Comparison of ENCODE assay signal across 8 mouse cellular contexts in genomic region chr3:108911548-108912413, GRCm38 (mm10). TPM values are rescaled to one million over a fixed set of nuclear protein-coding genes. Genes with fewer than 3 reads are reported as not detected.
A peak's percentile ranks its signal among the peaks of the same experiment; 100 is the strongest.
DNase-seq lines count a peak whose midpoint lies in the region; ATAC-seq lines count a peak whose summit lies in the region.

TSS of gene Prpf38b (minus strand) at chr3:108911727.

- peaks cover 7% of the 10 kb centered on the region; the same call in 1 of the 2 replicates for H3K4me1 ChIP-seq in heart, embryonic 10.5 days
- peaks cover 18% of the 10 kb centered on the region for H3K4me1 ChIP-seq in kidney, embryonic 15.5 days

- no peaks in the 10 kb centered on the region for H3K9me3 ChIP-seq in heart, embryonic 10.5 days
- H3K9me3 ChIP-seq in kidney, embryonic 15.5 days (replicated peaks): no peaks in the 10 kb centered on the region

- H3K36me3 ChIP-seq in heart, embryonic 10.5 days: peaks cover 17% of the 10 kb centered on the region
- peaks cover 15% of the 10 kb centered on the region for H3K36me3 ChIP-seq in kidney, embryonic 15.5 days

- peak within 1 kb of the TSS; percentile 93 for H3K4me3 ChIP-seq in heart, embryonic 10.5 days
- H3K4me3 ChIP-seq in kidney, embryonic 15.5 days (replicated peaks): peak within 1 kb of the TSS; percentile 82

- peak; percentile 96 for DNase-seq in B cell, adult 2 months
- DNase-seq in brain, adult 2 months (ENCODE audit: low read depth, low spot score): peak; percentile 99
- DNase-seq in heart, embryonic 10.5 days (ENCODE audit: low spot score): peak; percentile 99
- peak; percentile 95 for DNase-seq in liver
- DNase-seq in spleen, postnatal 4 days (ENCODE audit: low spot score in 2 of 2): peak; percentile 92 to 96

- WGBS in heart, embryonic 10.5 days: under 1% methylated on average over 53 of the region's 53 CpGs
- 1% methylated on average over 53 of the region's 53 CpGs for WGBS in kidney, embryonic 15.5 days

- ATAC-seq in erythroblast, adult 5-6 weeks (replicated peaks; ENCODE audit: low FRiP score, poor library complexity, severe bottlenecking): peak; percentile 98
- ATAC-seq in kidney, embryonic 15.5 days (replicated peaks; ENCODE audit: low FRiP score): peak; percentile 99
- ATAC-seq in monocyte, adult 5-6 weeks (replicated peaks; ENCODE audit: insufficient number of reproducible peaks, low FRiP score, low TSS enrichment, poor library complexity, severe bottlenecking): peak; percentile 92

- peak within 1 kb of the TSS; percentile 83 for H3K4me2 ChIP-seq in kidney, embryonic 15.5 days

- H3K27ac ChIP-seq in heart, embryonic 10.5 days: peak within 1 kb of the TSS; percentile 98
- H3K27ac ChIP-seq in kidney, embryonic 15.5 days: peak within 1 kb of the TSS; percentile 100

- no peaks in the 10 kb centered on the region for H3K27me3 ChIP-seq in heart, embryonic 10.5 days (ENCODE audit: insufficient read depth, poor library complexity, severe bottlenecking)
- H3K27me3 ChIP-seq in kidney, embryonic 15.5 days: no peaks in the 10 kb centered on the region

- peak within 1 kb of the TSS; percentile 86 for H3K9ac ChIP-seq in kidney, embryonic 15.5 days

RNA-seq across cellular contexts. Expression of gene Prpf38b, which starts in this region (rescaled TPM):
- total RNA-seq in erythroblast, adult 5-6 weeks (2015; ENCODE audit: low replicate concordance): 51.4 and 52.3 TPM in 2 replicates
- total RNA-seq in erythroblast, adult 5-6 weeks (2017; ENCODE audit: low replicate concordance): 128 and 134 TPM in 2 replicates
- polyA plus RNA-seq in heart, embryonic 10.5 days (2016; fragmentation: Nextera tagmentation; extraction: Ambion mirVana): 56.4 and 64.3 TPM in 2 replicates
- polyA plus RNA-seq in kidney, embryonic 15.5 days (2015; fragmentation: Nextera tagmentation; extraction: Ambion mirVana): 71.7 and 74.7 TPM in 2 replicates
- 327 to 440 TPM (median 383 TPM) in 3 replicates for total RNA-seq in monocyte, adult 5-6 weeks (2017)

Comparison
In these comparisons a context has a peak if more than half of its experiments do, and no peak if none do; other contexts are left out.
1. Peak in every context shown above with its lines: DNase-seq, ATAC-seq, H3K4me3 ChIP-seq and H3K27ac ChIP-seq.